Mouse (Mus musculus) embryonic fibroblast, embryonic 13.5 days (primary cell): ENCODE measurements around the gene Gm973. TPM values are rescaled to one million over a fixed set of nuclear protein-coding genes. Genes with fewer than 3 reads are reported as not detected.

ENCODE experiments used
- H3K27ac ChIP-seq: 2 replicates; pipeline ENCODE4 v1.5.1; 2012; ENCODE audit warnings: low read length, control low read depth, inconsistent platforms; ENCODE audit not compliant: insufficient read depth
- H3K4me1 ChIP-seq: 2 replicates; pipeline ENCODE4 v1.6.1; 2011; ENCODE audit warnings: low read length; ENCODE audit not compliant: control insufficient read depth, insufficient read depth
- H3K4me3 ChIP-seq: 2 replicates; pipeline ENCODE4 v1.5.1; 2011; ENCODE audit warnings: mild to moderate bottlenecking, control low read depth, low read length; ENCODE audit not compliant: insufficient read depth
- CTCF ChIP-seq: IDR thresholded peaks from 2 replicates; pipeline ENCODE4 v1.5.1; 2011; ENCODE audit warnings: mild to moderate bottlenecking, control low read depth, low read length, moderate library complexity, borderline replicate concordance; ENCODE audit not compliant: insufficient read depth
- POLR2A ChIP-seq: IDR thresholded peaks from 2 replicates; pipeline ENCODE4 v1.6.1; 2011; ENCODE audit warnings: low read depth, mild to moderate bottlenecking, control low read depth, low read length, moderate library complexity
- polyA plus RNA-seq: library from polyadenylated mRNA; stranded (reverse); fragments of >200 nt; gene quantifications from 2 replicates; pipeline ENCODE4 v1.2.4, GENCODE M21; 2011; ENCODE audit warnings: low read depth; ENCODE audit not compliant: missing spikeins, insufficient read length

The Gm973 gene
- polyA plus RNA-seq, 1 experiment: not detected

DNA sequence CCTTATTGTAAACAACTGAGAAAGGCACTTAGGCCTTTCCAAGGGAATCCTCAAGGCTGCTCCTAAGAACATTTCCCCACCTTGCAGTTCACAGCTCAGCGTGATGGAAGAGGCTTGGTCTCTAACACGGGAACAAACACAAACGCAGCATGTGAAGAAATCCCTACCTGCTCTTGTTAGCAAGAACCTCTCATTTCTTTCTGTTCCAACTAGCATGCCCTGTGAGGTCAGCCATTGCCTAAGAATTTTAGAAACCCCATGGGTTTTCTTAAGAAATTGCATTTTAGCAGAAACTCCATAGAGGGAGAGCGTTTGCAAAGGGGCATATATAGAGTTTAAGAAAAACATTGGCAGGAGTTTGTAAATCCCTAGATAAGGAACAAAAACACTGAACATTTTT lies 27.6 kb upstream of the Gm973 start:
- no peak overlapping the region for H3K4me3 ChIP-seq
- no peak overlapping the region for H3K27ac ChIP-seq
- TF ChIP-seq POLR2A (no peak), CTCF (no peak)
- peaks cover 7% of the 10 kb centered on the region for H3K4me1 ChIP-seq

DNA sequence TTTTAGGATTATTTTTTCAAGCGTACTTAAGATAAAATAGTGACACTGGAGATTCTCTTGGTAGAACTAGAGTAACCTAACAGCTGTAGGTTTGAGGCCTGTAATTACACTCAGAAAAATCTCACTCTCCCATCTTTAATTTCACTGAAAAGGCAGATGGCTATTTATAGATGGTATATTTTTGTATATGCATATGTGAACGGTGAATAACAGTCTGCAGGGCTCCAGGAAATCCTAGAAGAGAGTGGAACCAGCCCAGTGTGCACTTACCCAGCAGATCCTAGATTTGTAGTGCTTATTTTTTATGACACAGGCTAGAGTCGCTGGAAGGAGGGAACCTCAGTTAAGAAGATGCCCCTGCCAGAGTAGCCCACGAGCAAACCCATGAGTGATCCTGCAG lies 27.1 kb upstream of the Gm973 start:
- TF ChIP-seq POLR2A (no peak), CTCF (no peak)
- no peak overlapping the region for H3K4me3 ChIP-seq
- H3K4me1 ChIP-seq: peaks cover 7% of the 10 kb centered on the region
- H3K27ac ChIP-seq: no peak overlapping the region

DNA sequence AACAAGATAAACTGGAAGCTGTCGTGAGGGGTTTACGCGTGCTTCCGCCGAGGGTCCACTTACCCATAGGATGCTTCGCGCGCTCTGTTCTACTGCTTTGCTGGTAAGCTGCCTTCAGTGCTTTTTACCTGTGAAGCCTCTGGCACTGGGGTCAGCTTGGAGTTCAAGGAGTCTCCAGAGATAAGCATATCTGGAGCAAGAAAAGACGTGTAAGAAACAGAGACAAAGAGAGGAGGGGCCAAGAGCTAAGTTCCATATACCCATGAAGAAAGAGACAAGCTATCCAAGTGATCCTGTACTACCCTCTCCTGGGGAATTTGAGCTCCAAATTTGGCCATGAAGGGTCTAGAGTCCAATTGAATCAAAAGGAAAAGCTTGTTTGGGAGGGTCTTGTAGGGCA lies 24.5 kb upstream of the Gm973 start:
- Histone ChIP-seq H3K4me3 (no peak overlapping the region), H3K27ac (no peak overlapping the region), H3K4me1 (peaks cover 7% of the 10 kb centered on the region)
- no peak for TF ChIP-seq CTCF
- TF ChIP-seq POLR2A: no peak

DNA sequence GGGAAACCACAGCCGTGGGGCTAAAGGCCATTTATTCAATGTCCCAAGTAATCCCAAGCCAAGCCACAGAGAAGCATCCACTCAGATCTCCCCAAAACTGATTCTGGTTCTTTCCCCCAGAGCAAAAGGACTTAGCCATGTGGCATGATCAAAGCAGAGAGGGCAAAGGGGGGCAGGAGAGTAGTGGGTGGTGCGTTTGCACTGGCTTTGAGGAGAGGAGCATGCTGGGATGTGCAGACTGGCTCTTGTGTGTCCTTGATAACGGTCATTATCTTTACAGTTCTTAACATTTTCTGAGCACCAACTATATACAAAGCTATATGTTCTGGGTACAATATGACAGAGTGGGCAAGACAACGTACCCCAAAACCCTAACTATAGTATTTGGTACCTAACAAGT lies 23.6 kb upstream of the Gm973 start:
- no peak overlapping the region for H3K4me3 ChIP-seq
- peaks cover 7% of the 10 kb centered on the region for H3K4me1 ChIP-seq
- no peak overlapping the region for H3K27ac ChIP-seq
- TF ChIP-seq CTCF: no peak
- no peak for TF ChIP-seq POLR2A

DNA sequence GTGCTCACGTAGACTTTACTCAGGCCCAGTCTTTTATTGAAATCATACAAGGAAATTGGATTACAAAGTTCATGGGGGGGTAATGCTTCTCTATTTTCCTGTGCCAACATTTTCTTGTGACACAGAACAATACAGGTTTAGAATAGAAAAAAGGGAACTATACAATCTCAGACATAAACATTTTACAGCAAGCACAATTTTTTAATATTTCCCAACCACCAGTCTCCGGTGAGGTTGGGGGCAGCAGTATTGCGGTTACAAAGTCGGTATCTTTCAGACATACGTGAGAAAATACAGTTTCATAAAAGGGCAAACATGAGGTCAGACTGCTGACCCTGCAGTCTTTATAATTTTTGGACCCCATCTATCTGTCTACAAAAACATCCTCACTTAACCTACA lies 20.1 kb upstream of the Gm973 start:
- TF ChIP-seq CTCF (no peak), POLR2A (no peak)
- Histone ChIP-seq H3K4me3 (no peak overlapping the region), H3K4me1 (no peaks in the 10 kb centered on the region; the same call in 1 of the 2 replicates), H3K27ac (no peak overlapping the region)

DNA sequence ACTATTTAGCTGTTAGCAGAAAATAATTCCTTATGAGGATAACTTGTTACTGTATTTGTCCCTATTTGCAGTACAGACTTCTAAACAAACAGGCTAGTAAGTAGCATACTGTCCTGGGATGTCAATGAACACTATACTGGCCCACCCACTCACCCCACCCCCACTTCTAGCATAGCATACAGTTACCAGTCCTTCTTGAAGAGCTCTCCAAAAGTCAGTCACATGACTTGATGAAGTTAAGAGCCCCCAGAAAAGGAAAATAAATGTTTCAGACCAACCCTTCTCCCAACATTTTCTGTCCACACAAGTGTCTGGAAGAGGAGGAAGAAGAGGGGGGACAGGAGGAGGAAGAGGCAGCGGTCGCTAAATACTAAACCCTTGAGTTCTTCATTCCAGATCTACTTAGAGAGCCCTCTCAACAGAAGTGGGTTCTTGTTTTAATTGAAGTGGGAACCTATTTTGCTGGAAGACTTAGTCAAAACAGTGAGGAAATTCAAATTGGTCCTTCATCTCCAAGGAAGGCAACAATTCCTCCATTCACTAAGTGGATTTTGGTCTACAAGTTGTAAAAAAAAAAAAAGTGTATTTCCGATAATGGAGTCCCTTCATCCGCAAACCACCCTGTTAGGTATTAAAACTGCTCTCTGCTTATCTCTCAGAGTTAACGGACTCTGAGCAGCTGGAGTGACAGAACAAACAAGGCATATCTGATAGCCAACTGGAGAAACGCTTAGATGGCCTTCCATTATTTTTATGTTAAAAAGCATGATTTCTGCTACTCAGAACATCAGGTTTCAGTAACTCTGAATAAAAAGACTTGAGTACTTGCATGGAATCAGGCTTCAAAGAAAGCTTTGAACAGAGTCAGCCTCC lies 18.1 kb upstream of the Gm973 start:
- TF ChIP-seq POLR2A (no peak), CTCF (no peak)
- no peak overlapping the region for H3K27ac ChIP-seq
- no peaks in the 10 kb centered on the region for H3K4me1 ChIP-seq
- no peak overlapping the region for H3K4me3 ChIP-seq

DNA sequence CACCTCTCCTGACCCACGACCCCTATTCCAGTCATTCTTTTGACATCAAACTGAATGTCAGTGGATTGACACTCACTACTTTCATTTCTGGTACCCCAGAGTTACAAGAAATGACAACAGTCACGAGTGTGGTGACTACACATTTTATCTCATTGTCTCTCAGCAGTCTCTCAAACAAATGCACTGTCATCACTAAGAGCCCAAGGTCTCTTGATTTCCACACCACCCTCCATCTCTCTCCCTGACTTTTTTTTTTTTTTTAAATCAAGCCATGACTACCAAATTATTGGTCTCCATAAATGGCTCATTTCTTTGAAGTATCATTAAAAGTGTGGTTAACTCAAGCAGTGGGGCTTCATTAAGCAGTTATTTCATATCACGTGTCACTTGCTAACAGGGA lies 16.7 kb upstream of the Gm973 start:
- Histone ChIP-seq H3K4me1 (no peaks in the 10 kb centered on the region), H3K4me3 (no peak overlapping the region), H3K27ac (no peak overlapping the region)
- TF ChIP-seq CTCF: no peak
- TF ChIP-seq POLR2A: no peak

DNA sequence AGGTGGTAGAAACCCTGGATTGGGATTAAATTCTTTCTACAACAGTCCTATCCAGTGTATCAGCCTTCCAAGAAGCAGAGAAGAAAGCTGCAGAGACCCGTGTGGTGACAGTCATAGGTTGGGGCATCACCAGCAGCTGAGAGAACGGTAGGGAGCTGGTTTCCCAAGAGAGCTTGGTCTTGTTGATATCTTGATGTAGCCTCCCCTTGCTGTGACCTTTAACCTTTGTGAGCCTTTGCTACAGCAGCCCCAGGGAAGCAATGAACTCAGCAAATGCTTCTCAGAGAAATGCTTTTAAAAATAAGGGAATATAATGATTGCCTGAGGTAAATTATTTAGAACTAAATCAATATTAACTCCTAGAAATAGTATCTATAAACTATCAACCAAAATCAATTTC lies 13.7 kb upstream of the Gm973 start:
- H3K4me3 ChIP-seq: no peak overlapping the region
- H3K4me1 ChIP-seq: no peaks in the 10 kb centered on the region
- TF ChIP-seq CTCF (no peak), POLR2A (no peak)
- no peak overlapping the region for H3K27ac ChIP-seq

DNA sequence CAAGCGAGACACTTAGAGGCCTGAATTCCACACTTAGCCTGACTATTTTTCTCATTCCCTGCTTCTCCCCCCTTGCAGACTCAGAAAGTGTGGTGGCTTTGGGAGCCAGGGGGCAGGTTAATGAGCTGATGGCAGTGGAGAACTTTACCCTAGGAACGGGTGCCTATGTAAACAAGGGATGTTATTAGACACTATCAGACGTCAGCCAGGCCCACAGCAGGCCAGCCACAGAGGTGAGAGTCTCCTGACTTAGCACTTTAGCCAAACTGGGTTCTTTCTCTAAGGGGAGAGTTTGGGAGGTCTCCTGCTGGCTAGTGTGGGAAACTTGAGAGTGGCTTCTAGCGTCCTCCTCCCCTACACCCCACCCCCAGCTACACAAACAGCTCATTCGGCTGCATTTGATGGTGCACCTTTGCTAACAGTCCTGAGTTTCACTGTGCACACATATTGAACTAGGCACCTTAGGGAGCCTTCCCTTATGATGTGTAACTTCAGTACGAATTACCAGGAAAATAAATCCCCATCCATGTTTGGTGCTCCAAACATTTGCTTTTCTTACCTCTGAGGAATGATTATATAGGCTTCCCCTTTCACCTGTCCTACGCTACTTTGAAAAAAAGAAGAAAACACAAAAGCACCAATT lies 12.3 kb upstream of the Gm973 start:
- H3K4me1 ChIP-seq: no peaks in the 10 kb centered on the region
- no peak overlapping the region for H3K27ac ChIP-seq
- H3K4me3 ChIP-seq: no peak overlapping the region
- TF ChIP-seq POLR2A (no peak), CTCF (no peak)

DNA sequence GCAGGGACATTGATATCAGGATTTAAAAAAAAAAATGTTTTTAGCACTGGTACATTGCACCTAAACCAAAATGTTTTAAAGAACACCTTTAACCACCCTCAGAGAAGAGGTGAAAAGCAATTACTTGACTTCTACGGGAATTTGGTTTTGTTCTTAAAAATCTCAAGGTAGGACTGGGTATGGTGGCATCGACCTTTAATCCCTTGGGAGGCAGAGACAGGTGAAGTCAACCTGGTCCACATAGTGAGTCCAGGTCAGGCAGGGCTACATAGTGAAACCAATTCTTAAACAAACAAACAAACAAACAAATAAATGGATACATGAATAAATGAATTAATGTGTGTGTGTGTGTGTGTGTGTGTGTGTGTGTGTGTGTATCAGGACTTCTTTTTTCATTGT lies 11.8 kb upstream of the Gm973 start:
- H3K27ac ChIP-seq: no peak overlapping the region
- no peaks in the 10 kb centered on the region for H3K4me1 ChIP-seq
- no peak for TF ChIP-seq POLR2A
- no peak for TF ChIP-seq CTCF
- H3K4me3 ChIP-seq: no peak overlapping the region
